Mouse (Mus musculus): ENCODE data around the gene Zim1.

Zim1 gene

DNA sequence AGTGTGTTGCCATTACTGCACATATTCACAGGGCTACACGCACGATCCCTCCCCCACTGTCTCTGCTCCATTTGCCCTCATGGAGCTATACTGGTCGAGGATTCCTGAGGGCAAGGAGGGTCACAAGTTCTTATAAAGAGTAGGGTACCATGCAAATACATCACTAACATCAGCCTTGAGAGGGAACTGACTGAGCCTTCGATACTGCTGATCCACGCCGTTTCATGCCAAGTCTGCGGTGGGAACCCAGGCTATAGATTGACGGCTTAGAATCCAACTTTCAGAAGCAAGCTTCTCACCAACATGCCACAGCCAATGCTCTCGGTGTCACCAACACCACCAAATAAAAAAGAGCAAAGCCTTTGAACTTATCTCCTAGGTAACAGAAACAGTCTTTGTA lies 45.7 kb downstream of the Zim1 start:
- no peak for DNase-seq

DNA sequence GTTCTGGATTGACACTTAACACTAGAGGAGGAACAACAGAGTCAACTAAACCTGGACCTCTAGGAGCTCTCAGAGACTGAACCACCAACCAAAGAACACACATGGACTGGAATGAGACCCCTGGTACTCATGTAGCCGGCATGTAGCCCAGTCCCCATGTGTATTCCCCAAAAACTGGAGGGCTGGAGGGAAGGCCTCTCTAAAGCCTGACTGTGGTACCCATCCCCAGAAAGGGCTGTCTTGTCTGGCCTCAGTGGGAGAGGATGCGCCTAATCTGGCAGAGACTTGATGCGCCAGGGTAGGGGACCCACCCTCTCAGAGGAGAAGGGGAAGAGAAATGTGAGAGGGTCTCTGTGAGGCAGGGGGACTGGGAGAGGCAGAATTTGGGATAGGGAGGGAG lies 50.4 kb downstream of the Zim1 start:
- DNase-seq: no peak

- no peak for DNase-seq
Measured at GRCm38 (mm10) chr7:6638076-6638475, 58.2 kb downstream of the Zim1 start.

DNA sequence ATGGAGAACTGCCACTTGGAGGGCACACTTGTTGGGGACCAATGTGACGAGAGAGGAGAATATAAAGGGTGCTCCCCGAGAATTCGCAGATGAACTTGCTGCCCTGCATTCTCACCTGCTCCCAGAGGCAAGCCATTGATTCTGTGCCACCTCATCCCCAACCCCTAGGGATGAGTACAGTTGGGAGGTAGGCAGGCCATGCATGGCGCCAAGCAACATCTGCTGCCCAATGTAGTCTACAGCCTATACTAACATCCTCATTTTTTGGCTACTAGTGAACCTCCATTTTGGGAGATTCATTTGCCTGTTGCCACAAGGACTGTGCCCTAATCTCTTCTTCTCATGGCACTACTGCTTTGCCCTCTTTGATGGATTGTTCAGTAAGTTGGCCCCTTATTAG lies 59.5 kb downstream of the Zim1 start:
- DNase-seq: no peak

DNA sequence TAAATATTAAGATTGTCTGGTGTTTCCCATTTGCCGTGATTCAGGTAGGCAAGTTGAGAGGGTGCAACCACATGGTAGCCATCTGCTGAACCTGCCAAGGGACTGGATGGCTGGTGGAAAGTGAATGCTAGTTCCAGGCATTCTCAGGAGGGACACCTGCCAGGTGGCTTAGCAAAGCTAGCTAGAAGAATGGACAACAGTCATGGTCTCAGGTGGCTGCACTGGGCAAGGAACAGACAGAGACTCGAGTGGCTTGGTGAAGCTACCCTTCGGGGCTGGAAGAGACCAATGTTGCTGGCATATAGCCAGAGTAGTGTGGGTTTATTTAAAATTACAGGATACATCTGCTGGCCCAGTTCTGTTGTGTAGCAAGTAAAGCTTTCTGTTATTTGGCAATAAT lies 60.4 kb downstream of the Zim1 start:
- no peak for DNase-seq

Data from thymus, postnatal 14 days (tissue).